Mouse (Mus musculus) layer of hippocampus, postnatal 10 days (tissue): ENCODE data around the gene Mcemp1. TPM values are rescaled to one million over a fixed set of nuclear protein-coding genes. Genes with fewer than 3 reads are reported as not detected.

Source experiments
- total RNA-seq, 2 experiments: library from RNA; stranded (reverse); gene quantifications; 2 replicates each; pipeline ENCODE4 v1.2.3; 2021

Gene Mcemp1
- total RNA-seq, 2 experiments from 2014 or later = 0.38 to 0.39 TPM

Other genes starting within 250 kb of the Mcemp1 start
- gene Pex11g, start 198.1 kb upstream of the Mcemp1 start, total RNA-seq = 1 to 10 TPM in 1 of 2 experiments, under 1 TPM in 1; 0.87 to 1.7 TPM
- gene Tex45, start 194.9 kb upstream of the Mcemp1 start, total RNA-seq = under 1 TPM; 0.20 to 0.32 TPM
- gene Zfp358, start 172.6 kb upstream of the Mcemp1 start, total RNA-seq = 10 to 100 TPM; 27.7 to 29.0 TPM
- gene Mcoln1, start 165.3 kb upstream of the Mcemp1 start, total RNA-seq = 10 to 100 TPM; 66.2 to 79.4 TPM
- gene Pnpla6, start 150.4 kb upstream of the Mcemp1 start, total RNA-seq = 10 to 100 TPM; 67.7 to 76.2 TPM
- not detected for gene C330021F23Rik, start 97.8 kb upstream of the Mcemp1 start, total RNA-seq
- 10 to 100 TPM; 58.1 to 68.1 TPM for gene Camsap3, start 78.5 kb upstream of the Mcemp1 start, total RNA-seq
- 10 to 100 TPM; 33.9 to 34.1 TPM for gene Xab2, start 44.4 kb upstream of the Mcemp1 start, total RNA-seq
- gene Pet100, start 44.2 kb upstream of the Mcemp1 start, total RNA-seq = 100 to 1,000 TPM in 1 of 2 experiments, 10 to 100 TPM in 1; 83.3 to 101 TPM
- not detected for gene Pcp2, start 40.2 kb upstream of the Mcemp1 start, total RNA-seq
- gene Stxbp2, start 34.8 kb upstream of the Mcemp1 start, total RNA-seq = 10 to 100 TPM; 50.2 to 61.8 TPM
- 1 to 10 TPM; 1.1 TPM for gene Retn, start 10.0 kb upstream of the Mcemp1 start, total RNA-seq
- gene Fcor, start 6.6 kb downstream of the Mcemp1 start, total RNA-seq = 10 to 100 TPM; 23.0 to 24.6 TPM
- gene Trappc5, start 10.5 kb downstream of the Mcemp1 start, total RNA-seq = 10 to 100 TPM; 31.5 to 34.4 TPM
- gene Fcer2a, start 28.4 kb downstream of the Mcemp1 start, total RNA-seq = not detected
- not detected for gene Clec4g, start 54.9 kb downstream of the Mcemp1 start, total RNA-seq
- gene Cd209a, start 83.2 kb downstream of the Mcemp1 start, total RNA-seq = not detected
- not detected for gene Cd209e, start 188.6 kb downstream of the Mcemp1 start, total RNA-seq
- gene Cd209d, start 212.8 kb downstream of the Mcemp1 start, total RNA-seq = not detected